Mouse (Mus musculus) B cell, adult 2 months (primary cell): ENCODE results near the gene Slc16a10.

Experiments used
- DNase-seq, 2 experiments: peaks; one replicate each; pipeline ENCODE4 v3.0.0; 2022

Slc16a10 gene

DNA sequence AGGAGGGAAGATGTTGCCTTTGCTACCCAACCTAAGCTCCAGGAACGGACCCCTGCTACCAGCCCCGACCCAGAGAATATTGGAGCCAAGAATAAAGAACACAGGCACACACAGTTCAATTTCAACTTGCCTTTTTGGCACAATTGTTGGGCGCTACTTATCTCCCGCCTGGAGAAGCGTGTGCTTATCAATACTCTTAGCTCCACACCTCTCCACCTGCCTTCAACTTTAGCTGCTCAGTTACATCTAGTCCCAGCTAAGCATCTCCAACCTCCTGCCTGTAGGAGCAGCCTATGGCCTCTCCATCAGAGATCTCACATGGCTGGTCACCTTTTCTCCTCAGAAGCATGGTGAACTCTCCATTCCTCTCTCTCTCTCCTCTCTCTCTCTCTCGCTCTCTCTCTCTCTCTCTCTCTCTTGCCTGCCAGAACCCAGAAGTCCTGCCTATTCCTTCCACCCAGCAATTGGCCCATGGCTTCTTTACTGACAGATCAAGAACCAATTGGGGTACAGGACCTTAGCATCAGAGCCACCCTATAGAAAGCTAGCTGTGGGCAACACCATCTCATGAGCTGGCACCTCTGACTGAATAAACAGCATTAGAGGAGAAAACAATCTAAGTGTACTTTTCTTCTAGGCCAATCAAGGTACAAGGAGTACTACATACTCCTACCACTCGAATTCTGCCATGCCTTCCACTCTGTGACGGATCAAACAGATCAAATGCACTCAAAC is 5.4 kb upstream of the Slc16a10 start:
- DNase-seq, result no peak

DNA sequence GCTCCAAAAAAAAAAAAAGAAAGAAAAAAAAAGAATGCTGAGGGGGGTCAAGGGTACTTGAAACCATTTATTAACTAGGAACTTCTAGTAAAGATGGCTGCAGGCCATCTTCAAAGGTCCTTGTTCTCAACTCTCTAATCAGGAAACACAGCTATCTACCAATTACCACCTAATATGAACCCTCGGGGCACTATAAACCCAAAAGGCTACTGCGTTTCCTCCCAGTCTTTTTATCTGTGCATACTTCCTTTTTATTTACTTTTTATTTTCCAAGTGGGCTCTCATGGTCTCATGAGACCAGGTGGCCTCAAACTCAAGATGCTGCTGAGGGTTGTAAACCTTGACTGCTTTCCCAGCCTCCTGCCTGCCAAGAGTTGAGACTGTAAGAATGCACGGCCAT is 4.4 kb upstream of the Slc16a10 start:
- DNase-seq, result no peak

DNA sequence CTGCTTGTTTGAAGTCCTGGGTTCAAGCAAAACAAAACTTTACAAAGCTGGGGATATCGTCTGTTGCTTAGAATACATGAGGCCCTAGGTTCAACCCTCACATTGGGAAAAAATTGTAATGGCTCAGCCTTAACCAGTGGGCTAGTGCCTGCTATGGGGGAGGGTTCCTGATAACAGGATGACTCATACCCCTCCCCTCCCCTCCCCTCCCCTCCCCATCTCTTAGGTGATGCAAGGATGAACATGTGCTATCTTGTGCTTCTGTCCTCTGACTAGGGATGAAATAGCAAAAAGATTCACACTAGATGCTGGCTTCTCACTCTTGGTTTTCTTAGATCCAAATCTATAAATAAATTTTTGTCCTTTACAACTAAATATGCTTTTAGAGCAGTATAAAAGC is 2.8 kb upstream of the Slc16a10 start:
- no peak for DNase-seq

DNA sequence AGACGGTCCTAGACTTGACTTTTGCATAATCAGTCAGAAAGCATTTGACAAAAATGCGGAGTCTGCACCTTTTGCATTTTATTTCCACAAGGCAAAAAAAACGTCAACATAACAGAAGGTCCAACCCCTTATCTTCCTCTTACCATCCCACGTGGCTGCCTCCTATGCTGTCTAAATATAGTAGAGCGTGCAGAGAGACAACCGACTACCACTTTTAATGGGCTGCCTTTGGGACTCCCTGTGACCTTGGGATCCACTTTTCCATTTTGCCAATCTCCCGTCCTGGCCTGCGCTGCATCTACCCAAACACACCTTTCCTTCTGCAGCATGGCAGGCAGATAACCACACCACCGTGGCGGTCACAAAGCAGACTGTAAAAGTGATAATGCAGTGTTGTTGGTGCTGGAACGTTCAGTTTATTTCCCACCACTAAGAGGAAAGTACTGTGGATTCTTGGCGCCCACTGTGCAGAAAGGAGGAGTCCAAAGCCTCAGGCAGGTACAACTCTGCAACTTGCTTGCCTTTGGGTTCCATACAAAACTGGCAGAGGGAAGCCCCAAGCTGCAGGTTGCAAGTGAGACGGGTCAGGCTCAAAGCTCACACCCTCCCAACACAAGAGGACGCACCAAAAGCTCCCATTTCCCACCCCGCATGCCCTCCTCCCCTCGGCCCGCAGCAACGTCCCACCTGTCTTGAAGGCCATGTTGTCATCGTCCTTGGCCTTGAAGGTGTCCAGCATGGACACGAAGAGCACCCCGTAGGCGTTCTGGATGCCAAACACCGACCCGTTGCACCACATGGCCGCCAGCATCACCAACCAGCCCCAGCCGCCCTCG is 824 bp downstream of the Slc16a10 start:
- DNase-seq, result peak; percentile 34 to 39

DNA sequence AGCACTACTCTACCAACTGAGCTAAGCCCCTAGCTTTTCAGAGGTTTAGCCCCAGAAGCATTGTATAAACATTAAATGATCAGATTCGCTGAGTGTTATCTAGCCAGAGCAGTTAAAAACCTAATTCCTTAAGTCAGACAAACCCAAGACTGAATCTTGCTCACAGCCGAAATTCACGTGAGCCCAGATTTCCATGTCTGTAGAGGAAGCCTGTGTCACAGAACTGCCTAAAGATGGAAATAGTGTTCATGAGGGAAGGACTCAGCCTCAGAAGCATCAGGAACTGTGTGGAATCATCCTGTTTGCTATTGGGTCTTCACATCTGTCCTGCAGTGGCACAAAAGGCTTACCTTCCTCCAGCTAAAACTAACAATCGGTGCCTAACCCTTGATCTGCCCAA is 2.4 kb downstream of the Slc16a10 start:
- no peak for DNase-seq

DNA sequence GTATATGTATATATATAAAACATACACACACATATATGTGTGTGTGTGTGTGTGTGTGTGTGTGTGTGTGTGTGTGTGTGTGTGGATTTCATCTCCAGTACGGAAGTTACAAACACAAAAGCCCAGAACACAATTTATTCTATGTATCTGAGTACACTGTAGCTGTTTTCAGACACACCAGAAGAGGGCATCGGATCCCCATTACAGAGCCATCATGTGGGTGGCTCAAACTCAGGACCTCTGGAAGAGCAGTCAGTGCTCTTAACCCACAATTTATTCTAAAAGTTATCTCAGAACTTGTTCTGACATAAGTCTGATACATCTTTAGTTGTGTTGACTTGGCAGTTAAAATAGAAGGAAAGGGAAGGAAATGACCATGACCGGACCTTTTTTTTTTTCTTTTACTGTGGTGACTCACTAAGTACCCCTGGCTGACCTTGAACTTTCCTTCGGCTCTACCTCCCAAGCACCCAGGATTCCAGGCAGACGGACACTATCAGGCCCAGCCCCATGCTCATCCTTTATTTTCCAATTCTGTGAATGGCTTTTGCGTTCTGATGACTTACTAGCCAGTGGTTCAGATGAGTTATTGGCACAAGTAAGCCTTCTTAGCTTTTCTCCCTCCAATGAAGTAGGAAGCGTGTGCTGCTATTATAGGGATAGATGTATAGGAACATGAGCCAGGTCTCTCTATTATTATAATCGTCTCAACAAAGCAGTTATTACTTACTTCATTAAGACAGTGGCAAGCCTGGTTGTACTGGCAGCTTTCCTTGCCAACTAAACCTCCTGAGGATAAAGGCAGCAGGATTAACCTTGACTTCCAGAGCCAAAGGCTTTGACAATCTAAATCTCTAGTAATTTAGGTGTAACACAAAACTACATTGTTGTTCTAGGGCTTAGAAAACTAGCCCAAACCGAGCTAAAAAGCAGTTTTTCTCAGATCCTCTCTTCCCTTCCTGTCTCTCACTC is 6.0 kb downstream of the Slc16a10 start:
- DNase-seq, result peak; percentile 18 to 24

DNA sequence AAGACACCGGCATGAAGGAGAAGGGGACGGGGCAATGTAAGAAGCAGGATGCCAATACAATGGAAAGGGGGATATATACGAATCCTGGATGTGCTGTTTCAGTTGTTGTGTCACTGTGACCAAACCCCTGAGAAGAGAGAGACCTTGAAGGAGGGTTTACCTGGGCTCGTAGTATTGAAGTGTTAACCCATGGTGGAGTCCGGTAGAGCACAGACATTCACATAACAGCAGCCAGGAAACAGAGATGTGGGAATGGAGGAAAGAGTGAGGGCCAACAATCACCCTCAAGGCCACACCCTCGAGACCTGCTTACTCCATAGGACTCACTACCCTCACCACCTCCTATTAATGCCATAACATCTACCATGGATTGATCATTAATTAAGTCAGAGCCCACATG is 7.2 kb downstream of the Slc16a10 start:
- DNase-seq, result no peak

DNA sequence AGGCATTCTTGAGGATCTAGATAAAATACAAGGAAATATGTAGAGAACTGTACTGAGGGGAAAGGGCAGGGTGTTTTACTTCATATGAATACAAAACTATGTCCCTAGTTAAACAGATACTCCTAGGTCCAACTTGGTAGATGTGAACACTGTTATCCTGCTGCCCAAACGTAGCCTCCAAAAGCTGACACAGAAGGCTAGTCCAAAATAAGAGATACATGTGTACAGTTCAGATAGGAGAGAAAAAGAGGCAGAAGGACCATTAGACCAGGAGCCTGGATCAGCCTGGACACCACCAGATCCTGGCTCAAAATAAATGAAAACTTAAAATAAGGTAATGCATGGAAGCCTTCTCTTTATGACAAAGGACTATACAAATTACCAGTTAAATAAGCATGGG is 8.4 kb downstream of the Slc16a10 start:
- no peak for DNase-seq

DNA sequence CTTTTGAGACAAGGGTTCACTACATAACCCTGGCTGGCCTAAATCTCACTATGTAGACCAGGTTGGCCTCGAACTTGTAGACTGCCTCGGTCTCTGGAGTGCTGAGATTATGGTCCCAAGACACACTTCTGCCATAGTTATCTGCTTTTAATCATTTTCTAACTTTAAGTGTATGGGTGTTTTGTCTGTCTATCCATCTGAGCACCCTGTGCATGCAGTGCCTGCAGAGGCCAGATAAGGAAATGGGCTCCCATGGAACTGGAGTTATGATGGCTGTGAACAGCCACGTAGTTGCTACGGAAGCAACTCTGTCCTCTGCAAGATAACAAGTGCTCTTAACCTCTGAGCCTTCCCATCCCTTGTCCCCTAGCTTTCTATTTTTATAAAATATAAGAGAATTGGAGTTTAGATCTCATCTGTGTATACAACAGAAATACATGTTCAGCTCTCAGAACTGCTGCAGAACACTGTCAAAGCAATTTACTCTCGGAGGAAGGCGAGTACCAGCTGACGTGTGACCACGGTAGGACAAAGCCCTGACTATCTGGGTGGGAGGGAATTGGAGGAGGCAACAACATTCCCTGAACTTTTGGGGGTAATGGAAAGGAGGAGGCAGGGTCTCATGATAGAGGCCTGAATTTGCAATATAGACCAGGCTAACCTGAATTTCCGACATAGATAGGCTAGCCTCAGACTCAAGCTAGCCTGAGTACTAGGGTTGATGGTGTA is 10.2 kb downstream of the Slc16a10 start:
- no peak for DNase-seq

DNA sequence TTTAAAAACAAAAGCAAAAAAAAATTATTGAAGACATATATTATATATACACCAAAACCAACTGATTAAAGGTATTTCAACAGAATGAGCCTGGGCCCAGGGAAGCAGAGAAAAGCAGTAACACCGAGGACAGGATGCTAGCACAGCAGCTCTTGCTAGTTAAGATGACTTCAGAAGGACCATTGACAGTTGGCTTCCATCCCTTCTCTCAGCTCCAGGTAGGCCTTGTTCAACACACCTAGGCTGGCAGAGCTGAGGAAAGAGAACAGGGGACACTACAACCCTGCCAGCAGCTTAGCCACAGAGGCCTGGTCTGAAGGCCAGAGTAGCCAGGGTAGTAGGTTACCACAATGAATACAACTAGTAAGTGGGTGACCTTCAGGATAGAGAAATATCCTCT is 11.9 kb downstream of the Slc16a10 start:
- no peak for DNase-seq

DNA sequence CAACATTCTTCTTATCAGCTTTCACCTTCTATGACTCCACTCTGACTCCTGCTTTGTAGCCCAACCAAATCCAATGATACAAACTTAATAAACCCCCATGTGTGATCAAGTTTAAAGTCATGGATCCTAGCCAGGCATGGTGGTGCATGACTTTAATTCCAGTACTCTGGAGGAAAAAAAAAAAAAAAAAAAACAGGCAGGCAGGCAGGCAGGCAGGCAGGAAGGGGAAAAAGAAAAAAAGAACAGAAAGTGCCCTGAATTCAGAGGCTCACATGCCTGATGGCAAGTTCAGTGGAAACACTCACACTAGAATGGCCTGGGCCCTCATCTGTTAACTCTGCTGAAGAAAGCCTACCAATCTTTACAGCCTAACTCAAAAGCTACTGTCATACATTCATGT is 12.9 kb downstream of the Slc16a10 start:
- no peak for DNase-seq

DNA sequence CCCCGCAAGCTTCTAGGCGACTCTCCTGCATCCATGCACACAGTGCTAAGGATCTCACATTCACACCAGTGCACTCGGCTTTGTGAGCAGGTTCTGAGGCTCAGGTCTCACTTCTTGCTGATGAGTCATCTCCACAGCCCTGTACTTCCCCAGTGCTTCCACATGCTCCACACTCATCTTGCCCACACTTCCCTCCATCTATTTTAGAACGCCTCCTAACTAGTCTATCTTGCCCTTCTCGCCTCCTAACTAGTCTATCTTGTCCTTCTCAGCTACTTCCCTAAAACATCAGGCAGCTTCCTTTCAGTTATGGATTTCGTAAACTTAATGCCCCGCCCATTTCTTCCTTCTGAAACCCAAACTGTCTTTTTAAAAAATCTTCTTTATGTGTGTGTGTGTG is 13.6 kb downstream of the Slc16a10 start:
- peak; percentile 19 for DNase-seq

DNA sequence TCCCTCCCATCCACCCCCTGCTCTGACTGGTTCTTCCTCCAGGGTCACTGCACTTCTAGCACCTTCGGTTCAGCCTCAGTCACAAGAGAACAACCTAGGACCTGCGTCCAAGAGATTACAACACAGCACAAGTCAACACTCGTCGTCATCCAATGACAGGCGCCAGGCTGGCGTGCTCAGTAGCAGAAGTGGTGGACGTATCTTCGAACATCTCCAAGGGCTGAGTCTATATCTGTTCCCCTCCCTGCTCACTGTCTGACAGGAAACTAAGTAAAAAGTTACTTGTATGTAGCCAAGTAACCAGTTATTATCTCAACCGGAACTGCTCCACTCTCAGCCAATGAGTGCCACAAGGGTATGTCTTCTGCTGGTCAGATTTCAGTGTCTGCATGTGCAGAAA is 16.9 kb downstream of the Slc16a10 start:
- DNase-seq, result no peak

DNA sequence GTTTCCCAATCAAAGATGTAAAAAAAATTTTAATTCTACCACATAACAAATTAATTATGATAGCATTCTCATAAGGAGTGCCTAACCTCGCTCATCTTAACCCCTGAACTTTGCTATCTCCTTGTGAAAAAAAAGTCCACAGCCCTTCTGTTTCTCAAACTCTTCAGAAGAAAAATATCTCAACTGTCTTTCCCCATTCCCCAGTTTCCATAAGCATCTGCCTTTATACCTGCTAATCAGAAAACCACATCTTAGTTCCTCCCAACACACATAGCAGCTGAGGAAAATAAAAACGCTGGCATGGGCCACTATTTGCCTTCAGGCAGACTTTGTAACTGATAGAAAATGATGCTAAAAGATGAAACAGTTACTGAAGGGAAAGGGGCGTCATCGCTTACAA is 17.5 kb downstream of the Slc16a10 start:
- DNase-seq, result no peak

DNA sequence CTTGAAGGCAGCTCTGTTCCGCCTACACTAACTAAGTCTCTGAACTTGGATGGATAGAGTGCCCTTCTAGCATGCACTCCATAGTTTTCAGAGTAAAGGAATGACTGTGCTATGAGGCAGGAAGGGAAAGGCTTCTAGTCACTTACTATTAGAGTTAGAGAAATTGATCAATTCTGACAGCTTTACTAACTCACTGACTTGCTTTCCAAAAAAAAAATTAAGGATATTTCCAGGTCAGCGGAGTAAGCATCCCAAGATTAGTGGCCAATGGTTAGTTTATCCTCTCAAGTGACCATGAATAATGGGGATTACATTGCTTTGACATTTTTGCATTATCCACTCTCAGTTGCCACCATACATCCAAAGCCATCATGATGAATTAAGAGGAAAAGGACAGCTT is 18.0 kb downstream of the Slc16a10 start:
- no peak for DNase-seq

DNA sequence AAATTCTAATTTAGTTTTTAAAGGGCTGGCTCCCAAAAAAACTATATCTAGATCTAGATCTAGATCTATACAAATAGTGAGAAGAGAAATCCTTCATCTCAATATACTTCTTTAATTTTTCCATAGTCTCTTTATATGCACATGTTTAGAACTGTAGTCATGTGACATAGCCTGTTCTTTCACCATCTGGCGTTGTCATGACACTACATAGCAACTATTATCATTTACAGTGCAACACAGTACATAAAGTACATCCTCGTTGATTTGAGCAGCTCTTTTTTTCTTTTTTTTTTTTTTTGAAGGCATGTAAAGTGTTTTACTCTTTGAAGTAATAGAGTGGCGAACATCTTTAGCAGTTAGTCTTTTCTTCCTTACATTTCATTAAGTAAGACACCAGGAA is 22.6 kb downstream of the Slc16a10 start:
- no peak for DNase-seq

DNA sequence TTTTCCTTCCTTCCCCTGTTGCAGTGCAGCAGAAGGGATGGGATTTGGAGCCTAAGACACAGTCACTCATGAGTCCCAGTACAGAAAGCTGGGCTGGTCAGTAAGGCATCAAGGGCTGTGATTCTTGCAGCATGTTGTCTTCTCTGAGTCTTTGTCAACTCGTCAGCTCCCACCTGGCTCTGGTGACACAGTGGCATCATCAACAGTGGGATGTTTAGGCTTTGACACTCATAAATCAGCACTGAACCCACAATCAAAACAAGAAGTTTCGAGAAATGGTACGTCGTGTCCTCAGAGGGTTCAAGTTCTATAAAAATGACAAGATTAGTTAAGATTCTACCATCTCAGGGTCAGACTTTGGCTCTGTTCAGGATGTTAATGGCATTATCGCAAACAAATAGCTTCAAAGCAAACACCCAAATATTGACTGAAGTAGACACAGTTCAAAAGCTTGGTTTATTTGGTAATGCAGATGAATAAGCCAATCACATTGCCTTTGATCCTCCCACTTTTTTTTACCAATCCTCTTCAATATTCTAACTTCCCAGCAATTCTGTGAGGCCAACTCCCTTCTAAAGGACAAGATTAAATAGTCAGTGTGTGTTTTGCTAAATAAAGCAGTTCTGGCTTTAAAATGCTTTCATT is 23.2 kb downstream of the Slc16a10 start:
- DNase-seq, result no peak

DNA sequence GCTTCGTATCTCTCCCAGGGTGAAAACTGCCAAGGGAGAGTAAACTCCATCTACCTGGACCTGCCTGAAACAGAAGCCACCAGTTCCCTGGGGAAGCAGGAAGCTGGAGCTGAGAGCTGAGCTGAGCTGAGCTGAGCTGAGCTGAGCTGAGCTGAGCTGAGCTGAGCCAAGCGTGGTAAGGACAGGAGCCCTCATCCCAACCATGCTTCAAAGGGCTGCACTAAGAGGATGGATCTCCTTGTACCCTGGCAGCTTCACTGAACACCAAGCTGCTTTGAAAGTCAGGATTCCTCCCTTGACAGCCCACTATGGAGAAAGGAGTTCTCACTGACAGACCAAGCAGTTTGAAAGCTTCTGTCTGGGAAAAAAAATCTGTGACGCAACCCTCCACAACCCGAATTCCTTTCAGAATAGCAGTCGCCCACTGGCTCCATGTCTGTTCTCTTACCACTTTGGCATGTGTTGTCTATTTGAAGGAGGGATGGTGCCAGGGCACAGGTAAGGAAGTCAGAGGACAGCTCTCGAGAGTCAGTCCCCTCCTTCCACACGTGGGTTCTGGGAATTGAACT is 28.5 kb downstream of the Slc16a10 start:
- DNase-seq, result no peak

DNA sequence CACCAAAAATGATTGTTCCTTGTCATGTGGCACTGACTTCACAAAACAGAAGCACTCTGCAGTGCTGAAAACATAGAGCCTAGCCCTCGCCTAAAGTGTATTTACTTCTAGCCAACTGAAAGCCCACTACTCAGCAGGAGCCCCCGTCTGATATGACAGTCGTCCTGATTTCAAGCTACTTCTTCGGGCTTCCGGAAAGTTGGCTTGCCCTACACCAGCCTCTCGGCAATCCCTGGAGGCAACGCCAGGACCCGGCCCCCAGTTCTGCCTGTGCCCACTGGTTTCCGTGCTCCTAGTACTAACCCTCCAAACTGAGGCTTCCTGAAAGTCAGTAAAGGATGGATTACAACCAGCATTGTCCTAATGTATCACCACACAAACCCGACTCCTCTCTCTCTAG is 29.8 kb downstream of the Slc16a10 start:
- DNase-seq, result no peak

DNA sequence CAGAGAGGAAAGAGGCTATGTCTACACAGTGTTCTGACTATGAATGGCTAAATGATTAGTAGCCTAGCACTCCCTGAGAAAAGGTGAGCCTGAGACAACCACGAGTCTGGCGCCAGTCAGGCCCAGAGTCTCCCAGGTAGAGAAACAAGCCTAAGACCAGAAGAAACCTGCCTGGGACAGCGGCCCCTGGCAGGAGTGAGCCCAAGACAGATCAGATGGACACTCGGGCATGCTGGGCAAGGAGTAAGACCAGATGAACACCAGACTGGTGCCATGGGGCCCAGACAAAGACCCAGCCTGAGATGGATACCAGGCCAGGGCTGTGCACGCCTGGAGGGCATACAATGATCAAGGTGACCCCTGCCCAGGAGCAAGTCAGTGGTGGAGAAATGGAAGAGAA is 32.5 kb downstream of the Slc16a10 start:
- DNase-seq, result no peak

DNA sequence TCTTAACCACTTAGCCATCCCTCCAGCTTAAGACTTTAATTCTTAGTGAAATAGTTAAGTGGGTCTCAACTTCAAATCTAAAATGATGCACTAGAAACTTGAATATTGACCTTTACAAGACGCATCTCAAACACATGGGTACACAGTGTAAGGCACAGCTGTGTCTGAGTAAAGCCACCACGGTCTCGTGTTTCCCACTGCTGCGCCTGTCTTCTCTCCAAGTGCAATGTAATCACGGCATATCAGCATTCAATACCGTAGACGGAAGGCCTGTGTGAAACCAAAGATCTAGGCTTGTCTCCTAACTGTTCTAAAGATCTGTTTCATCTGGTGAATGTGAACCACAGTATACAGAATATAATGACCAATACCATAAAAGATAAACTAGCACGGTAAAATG is 33.1 kb downstream of the Slc16a10 start:
- DNase-seq, result no peak

DNA sequence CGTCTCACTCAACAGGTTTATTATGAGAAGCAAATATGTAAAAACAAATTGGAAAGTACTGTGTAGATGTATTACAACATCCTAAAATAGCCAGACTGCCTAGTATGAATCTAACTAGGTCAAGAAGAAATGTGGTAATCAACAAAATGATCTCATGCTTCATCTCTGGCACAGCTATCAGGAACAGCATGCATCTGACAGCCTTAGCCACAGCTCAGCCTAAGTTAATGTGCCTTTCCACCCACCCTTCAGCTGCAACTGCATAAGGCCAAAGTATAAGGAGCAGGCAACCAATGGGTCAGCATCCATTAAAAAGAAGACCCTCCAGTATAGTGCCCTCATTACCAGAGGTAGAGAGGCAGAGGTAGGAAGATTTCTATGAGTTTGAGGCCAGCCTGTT is 34.1 kb downstream of the Slc16a10 start:
- no peak for DNase-seq
